Mouse (Mus musculus) C2C12 (cell line): ENCODE results near the gene Mrps12.

Experiments used
- CEBPB ChIP-seq: IDR thresholded peaks from one replicate; pipeline ENCODE4 v1.6.1; 2011; ENCODE audit warnings: low read depth, mild to moderate bottlenecking, control low read depth, moderate library complexity
- CTCF ChIP-seq: IDR thresholded peaks from one replicate; pipeline ENCODE4 v1.5.1; 2011; ENCODE audit not compliant: control insufficient read depth, insufficient read depth, insufficient read length
- MAX ChIP-seq: IDR thresholded peaks from one replicate; pipeline ENCODE4 v1.6.1; 2011; ENCODE audit warnings: mild to moderate bottlenecking, control low read depth
- MYOD1 ChIP-seq: IDR thresholded peaks from one replicate; pipeline ENCODE4 v1.6.1; 2011; ENCODE audit warnings: low read depth; ENCODE audit not compliant: control insufficient read depth, insufficient read length
- MYOG ChIP-seq: IDR thresholded peaks from one replicate; pipeline ENCODE4 v1.6.1; 2011; ENCODE audit not compliant: control insufficient read depth, insufficient read length; ENCODE audit errors: extremely low read depth
- USF1 ChIP-seq: IDR thresholded peaks from one replicate; pipeline ENCODE4 v1.6.1; 2011; ENCODE audit warnings: low read depth, mild to moderate bottlenecking, control low read depth, moderate library complexity

DNA sequence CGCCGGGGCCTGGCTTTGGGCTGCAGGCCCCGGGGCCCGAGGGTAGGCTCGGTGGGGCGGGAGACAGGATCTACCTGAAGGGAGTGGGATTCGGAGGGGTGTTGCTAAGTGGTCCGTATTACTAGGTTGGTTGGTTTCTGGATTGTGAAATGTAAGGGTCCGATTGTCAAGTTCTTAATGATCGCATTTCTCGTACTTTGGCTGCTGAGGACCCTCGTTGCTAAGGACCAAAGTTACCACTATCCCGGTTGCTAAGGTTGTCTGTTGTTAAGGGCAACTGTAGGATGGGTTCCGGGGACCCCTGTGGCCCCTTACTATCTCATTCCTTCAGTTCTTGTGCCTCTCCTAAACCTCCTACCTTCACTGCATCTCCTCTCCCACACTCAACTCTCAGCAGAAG lies 25.3 kb upstream of the Mrps12 start:
- TF ChIP-seq CTCF (no peak), MYOD1 (no peak), MAX (no peak), USF1 (no peak), MYOG (no peak), CEBPB (no peak)
